Mouse (Mus musculus): Measurements from ENCODE around the gene Vasn. TPM values are rescaled to one million over a fixed set of nuclear protein-coding genes. Genes with fewer than 3 reads are reported as not detected.
"Not testable (repeated sequence)": the region's sequence is repeated elsewhere in the genome, so short reads cannot be mapped to it uniquely, and the experiment has no call there.

The Vasn gene
- total RNA-seq, 2 experiments from 2014 or later, result 4.8 to 6.0 TPM

DNA sequence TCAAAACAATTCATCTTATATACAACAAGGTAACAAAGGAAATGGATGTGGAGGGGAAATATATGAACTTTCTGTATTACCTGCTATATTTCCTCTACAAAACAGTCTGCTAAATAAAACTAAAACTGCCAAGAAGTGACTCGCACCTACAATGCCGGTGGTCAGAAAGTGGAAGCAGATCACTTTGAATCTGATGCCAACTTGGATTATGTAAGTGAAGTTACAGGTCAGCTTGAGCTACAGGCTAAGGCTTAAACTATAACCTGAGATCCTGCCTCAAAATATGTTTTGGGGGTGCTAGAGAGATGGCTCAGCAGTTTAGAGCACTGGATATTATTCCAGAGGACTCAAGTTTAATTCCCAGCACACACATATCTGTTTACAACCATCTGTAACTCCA lies 26.0 kb downstream of the Vasn start:
- no peak overlapping the region for H3K4me3 ChIP-seq
- intact Hi-C loops (cut with DNase I), result loop anchor here (5.0 kb wide), 1 partner anchor 98 kb away; no protein-coding TSS in a partner anchor
- H3K27ac ChIP-seq, result no peak overlapping the region
- no peak for TF ChIP-seq CTCF (IDR thresholded peaks at IDR 0.05)
- DNase-seq, result no peak

- DNase-seq, result peak; percentile 88
- Histone ChIP-seq H3K27ac (0 out of 2 replicates have a peak overlapping the region, but pooled peaks have one; percentile 9), H3K4me3 (no peak overlapping the region)
- intact Hi-C loops (cut with DNase I), result loop anchor here (1.0 to 5.0 kb wide), 2 partner anchors 37 to 100 kb away; no protein-coding TSS in a partner anchor
- peak; percentile 98 for TF ChIP-seq CTCF (IDR thresholded peaks at IDR 0.05)
These were observed 27.6 kb downstream of the Vasn start for GRCm38 (mm10) chr16:4667190-4667808.

DNA sequence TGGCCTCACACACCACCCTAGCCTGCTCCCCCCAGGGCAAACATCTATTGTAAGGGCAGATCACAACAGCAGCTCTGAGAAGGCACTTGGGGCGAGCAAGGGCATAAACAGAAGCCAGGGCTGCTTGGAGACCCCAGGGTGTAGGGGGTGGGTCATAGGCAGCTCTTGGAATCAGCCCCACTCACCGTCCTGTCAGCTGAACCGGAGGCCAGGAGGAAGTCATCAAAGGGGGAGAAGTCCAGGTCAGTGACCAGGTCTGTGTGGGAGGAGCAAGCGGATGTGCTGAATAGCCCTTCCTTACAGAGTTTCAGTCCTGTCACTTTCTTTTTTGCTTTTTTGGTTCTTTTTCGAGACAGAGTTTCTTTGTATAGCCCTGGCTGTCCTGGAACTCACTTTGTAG lies 30.6 kb downstream of the Vasn start:
- no peak for TF ChIP-seq CTCF (IDR thresholded peaks at IDR 0.05)
- Histone ChIP-seq H3K27ac (no peak overlapping the region), H3K4me3 (no peak overlapping the region)
- no peak for DNase-seq
- intact Hi-C loops (cut with DNase I), result no loop called here

GRCm38 (mm10) chr16:4674091-4674490 lies 34.4 kb downstream of the Vasn start:
- no peak for DNase-seq
- intact Hi-C loops (cut with DNase I), result no loop called here
- Histone ChIP-seq H3K27ac (no peak overlapping the region), H3K4me3 (no peak overlapping the region)
- TF ChIP-seq CTCF (IDR thresholded peaks at IDR 0.05), result no peak

- no peak for TF ChIP-seq CTCF (IDR thresholded peaks at IDR 0.05)
- intact Hi-C loops (cut with DNase I), result no loop called here
- no peak overlapping the region; the same call in 1 of the 2 replicates for H3K27ac ChIP-seq
- H3K4me3 ChIP-seq, result no peak overlapping the region
- no peak for DNase-seq
These were observed 37.1 kb downstream of the Vasn start for GRCm38 (mm10) chr16:4676836-4677235.

GRCm38 (mm10) chr16:4678080-4678479 lies 38.3 kb downstream of the Vasn start:
- TF ChIP-seq CTCF (IDR thresholded peaks at IDR 0.05), result no peak
- peak overlapping the region; percentile 15 for H3K4me3 ChIP-seq
- intact Hi-C loops (cut with DNase I), result no loop called here

DNA sequence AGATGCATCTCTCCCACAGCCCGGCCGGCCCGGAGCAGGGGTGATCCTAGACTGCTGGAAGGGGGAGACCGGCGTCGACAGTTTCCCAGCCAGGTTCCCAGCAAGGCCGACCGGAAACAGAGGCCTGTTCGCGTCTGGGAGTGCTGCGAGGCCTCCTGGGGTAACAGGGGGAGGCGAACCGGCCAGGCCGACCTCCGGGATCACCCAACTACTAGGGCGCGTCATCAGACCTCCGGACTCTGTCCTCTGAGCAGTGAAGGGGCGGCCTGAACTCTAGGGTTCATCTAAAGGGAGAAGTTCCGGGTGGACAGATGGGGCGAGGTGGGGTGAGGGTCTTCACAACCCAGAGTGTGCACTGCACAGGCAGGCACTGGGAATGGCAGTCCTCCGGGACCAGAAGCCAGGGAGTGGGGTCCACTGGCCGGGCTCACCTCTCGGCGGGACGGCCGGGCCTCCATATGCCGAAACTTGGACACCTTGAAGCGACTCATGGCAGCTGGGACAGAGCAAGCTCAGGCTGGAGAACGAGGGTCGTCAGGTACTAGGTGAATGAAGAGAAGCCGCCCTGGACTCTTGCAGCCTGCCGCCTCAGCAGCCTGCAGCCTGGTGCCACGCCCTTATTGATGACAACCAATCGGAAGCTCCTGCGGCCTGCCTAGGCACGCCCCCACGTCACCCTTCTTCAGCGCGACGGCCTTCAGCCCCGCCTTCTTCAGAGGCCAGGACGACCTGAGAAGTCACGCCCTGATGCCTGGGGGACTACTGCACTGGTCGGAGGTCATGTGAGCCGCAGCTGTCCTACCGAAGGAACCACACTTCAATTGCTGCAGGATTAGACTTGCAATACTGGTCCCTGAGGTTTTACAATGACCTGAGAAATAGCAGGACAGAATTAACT lies 39.6 kb downstream of the Vasn start, which contains the start of gene Coro7:
TSS of gene Coro7 (minus strand) at position 657 of the 898 bp plus-strand sequence.
- Histone ChIP-seq H3K4me3 (peak within 1 kb of the TSS; percentile 84), H3K27ac (peak within 1 kb of the TSS; percentile 84)
- DNase-seq, result peak; percentile 95
- no peak for TF ChIP-seq CTCF (IDR thresholded peaks at IDR 0.05)
- intact Hi-C loops (cut with DNase I), result no loop called here

More at GRCm38 (mm10) chr16:4678080-4678479, 38.3 kb downstream of the Vasn start:
- H3K27ac ChIP-seq, result no peak overlapping the region
- no peak for DNase-seq

GRCm38 (mm10) chr16:4680922-4681455 lies 41.2 kb downstream of the Vasn start:
- H3K27ac ChIP-seq; DNase-seq; H3K4me3 ChIP-seq; intact Hi-C loops (cut with DNase I): not testable (repeated sequence)

DNA sequence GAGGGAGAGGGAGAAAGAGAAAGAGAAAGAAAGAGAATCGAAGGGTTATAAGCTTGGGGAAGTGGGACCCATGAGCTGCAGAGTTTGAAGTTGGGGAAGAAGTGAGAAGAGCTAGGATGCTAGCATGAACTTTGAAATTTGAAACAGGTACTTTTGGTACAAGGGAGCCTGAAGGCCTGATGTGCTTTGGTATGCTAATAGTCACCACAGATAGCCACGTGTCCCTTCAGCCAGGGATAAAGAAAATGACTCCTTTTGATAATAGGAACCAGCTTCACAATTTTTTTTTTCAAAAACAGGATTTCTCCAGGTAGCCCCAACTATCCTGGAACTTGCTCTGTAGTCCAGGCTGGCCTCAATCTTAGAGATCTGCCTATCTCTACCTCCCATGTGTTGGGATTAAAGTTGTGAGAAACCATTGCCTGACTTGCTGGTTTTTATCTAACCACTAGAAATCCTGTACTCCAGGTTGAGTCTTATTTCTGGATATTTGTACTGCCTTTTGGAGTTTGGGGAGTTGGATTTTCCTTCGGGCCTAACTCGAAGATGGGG lies 43.0 kb downstream of the Vasn start:
- H3K4me3 ChIP-seq, result peak overlapping the region; percentile 74
- no peak for TF ChIP-seq CTCF (IDR thresholded peaks at IDR 0.05)
- intact Hi-C loops (cut with DNase I), result no loop called here
- peak overlapping the region; percentile 96 for H3K27ac ChIP-seq
- no peak for DNase-seq

GRCm38 (mm10) chr16:4683193-4683580 lies 43.4 kb downstream of the Vasn start:
- intact Hi-C loops (cut with DNase I), result no loop called here
- no peak for DNase-seq
- TF ChIP-seq CTCF (IDR thresholded peaks at IDR 0.05), result no peak
- H3K27ac ChIP-seq, result peak overlapping the region; percentile 96
- H3K4me3 ChIP-seq, result peak overlapping the region; percentile 74

DNA sequence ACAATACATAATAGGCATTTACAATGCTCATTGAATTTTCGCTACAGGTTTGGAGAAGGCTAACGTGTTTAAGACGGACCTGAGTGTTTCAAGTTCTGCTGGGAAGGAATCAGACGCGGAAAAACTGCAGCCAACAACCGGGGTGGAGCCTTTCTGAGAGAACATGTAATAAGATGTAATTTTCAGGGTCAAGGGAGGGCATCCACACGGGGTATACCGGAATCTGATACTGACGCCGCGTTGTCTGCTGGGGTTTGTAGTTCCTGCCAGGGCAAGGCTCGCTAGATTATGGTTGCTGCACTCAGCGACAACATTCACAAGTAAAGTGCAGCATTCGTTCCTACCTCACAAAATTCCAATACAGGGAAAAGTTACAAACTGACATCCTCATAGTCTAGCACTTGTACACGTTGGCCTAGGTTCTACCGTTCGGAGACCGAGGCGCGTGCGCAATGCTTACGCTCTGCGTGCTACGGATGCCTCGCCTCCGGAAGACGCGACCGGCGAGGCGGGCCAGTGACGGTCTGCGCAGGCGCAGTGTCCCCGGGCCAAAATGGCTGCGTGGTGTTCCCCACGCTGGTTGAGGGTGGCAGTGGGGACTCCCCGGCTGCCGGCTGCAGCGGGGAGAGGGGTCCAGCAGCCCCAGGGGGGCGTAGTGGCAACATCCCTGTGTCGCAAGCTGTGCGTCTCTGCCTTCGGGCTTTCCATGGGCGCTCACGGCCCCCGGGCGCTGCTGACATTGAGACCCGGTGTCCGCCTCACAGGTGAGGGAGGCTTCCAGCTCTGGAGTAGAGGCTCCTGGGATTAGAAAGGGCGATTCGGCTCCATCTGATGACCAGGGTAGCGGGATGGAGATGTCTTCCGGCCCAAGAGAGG lies 44.1 kb downstream of the Vasn start:
- Histone ChIP-seq H3K4me3 (peak overlapping the region; percentile 74), H3K27ac (peak overlapping the region; percentile 96)
- intact Hi-C loops (cut with DNase I), result no loop called here
- no peak for TF ChIP-seq CTCF (IDR thresholded peaks at IDR 0.05)
- peak; percentile 98 for DNase-seq

DNA sequence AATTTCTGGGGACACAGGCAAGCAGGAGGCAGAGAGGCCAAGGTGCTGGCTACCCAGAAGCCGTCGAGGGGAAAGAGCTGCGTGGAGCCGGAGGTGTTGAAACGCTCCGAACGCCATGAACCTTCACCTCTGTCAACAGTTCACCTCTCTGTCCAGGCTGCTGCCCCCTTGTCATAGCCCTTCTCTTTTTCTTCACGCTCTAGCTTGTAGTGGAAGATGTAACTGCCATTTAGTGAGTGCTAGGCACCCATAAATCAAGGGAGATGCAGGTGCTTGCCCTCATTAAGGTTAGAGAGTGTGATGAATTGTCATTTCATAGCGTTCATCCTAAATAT lies 44.7 kb downstream of the Vasn start:
- intact Hi-C loops (cut with DNase I), result no loop called here

More for the DNA sequence above, 44.7 kb downstream of the Vasn start:
- no peak for TF ChIP-seq CTCF (IDR thresholded peaks at IDR 0.05)
- Histone ChIP-seq H3K27ac (peak overlapping the region; percentile 96), H3K4me3 (peak overlapping the region; percentile 74)
- no peak for DNase-seq

All from gastrocnemius, adult 2 months (tissue).